Mouse (Mus musculus) erythroblast, embryonic 14.5 days (primary cell): ENCODE data around the gene Uba3.

Experiments used
- GATA1 ChIP-seq: IDR thresholded peaks from 2 replicates; pipeline ENCODE4 v1.6.1; 2012; ENCODE audit warnings: low read length, inconsistent platforms, mixed read lengths
- TAL1 ChIP-seq: IDR thresholded peaks from 3 replicates; pipeline ENCODE4 v1.6.1; 2012; ENCODE audit warnings: low read length, inconsistent platforms, mixed read lengths

- TF ChIP-seq TAL1 (no peak), GATA1 (no peak)
Measured at GRCm38 (mm10) chr6:97205439-97205885, at the start of gene Uba3.
